Mouse (Mus musculus): ENCODE results near the gene Tmc6.

Tmc6 gene

GRCm38 (mm10) chr11:117783089-117783488 lies 1.1 kb upstream of the Tmc6 start:
- ATAC-seq (ENCODE audit: insufficient number of reproducible peaks, low FRiP score, low TSS enrichment): no peak

- ATAC-seq (ENCODE audit: insufficient number of reproducible peaks, low FRiP score, low TSS enrichment): no peak
These were observed 672 bp upstream of the Tmc6 start for GRCm38 (mm10) chr11:117782705-117783034.

- ATAC-seq (ENCODE audit: insufficient number of reproducible peaks, low FRiP score, low TSS enrichment): no peak
These were observed 688 bp downstream of the Tmc6 start for GRCm38 (mm10) chr11:117781199-117781821.

GRCm38 (mm10) chr11:117780582-117781111 lies 1.4 kb downstream of the Tmc6 start:
- no peak for ATAC-seq (ENCODE audit: insufficient number of reproducible peaks, low FRiP score, low TSS enrichment)

GRCm38 (mm10) chr11:117780199-117780515 lies 1.8 kb downstream of the Tmc6 start:
- ATAC-seq (ENCODE audit: insufficient number of reproducible peaks, low FRiP score, low TSS enrichment): no peak

GRCm38 (mm10) chr11:117779434-117780198 lies 2.4 kb downstream of the Tmc6 start:
- ATAC-seq (ENCODE audit: insufficient number of reproducible peaks, low FRiP score, low TSS enrichment): no peak

GRCm38 (mm10) chr11:117778851-117779433 lies 3.1 kb downstream of the Tmc6 start:
- ATAC-seq (ENCODE audit: insufficient number of reproducible peaks, low FRiP score, low TSS enrichment): no peak

- no peak for ATAC-seq (ENCODE audit: insufficient number of reproducible peaks, low FRiP score, low TSS enrichment)
These were observed 4.0 kb downstream of the Tmc6 start for GRCm38 (mm10) chr11:117778031-117778430.

- ATAC-seq (ENCODE audit: insufficient number of reproducible peaks, low FRiP score, low TSS enrichment): no peak
These were observed 4.9 kb downstream of the Tmc6 start for GRCm38 (mm10) chr11:117777111-117777510.

- ATAC-seq (ENCODE audit: insufficient number of reproducible peaks, low FRiP score, low TSS enrichment): no peak
These were observed 5.8 kb downstream of the Tmc6 start for GRCm38 (mm10) chr11:117776085-117776792.

- no peak for ATAC-seq (ENCODE audit: insufficient number of reproducible peaks, low FRiP score, low TSS enrichment)
These were observed 6.5 kb downstream of the Tmc6 start for GRCm38 (mm10) chr11:117775540-117775939.

- ATAC-seq (ENCODE audit: insufficient number of reproducible peaks, low FRiP score, low TSS enrichment): no peak
These were observed 7.1 kb downstream of the Tmc6 start for GRCm38 (mm10) chr11:117774925-117775324.

- no peak for ATAC-seq (ENCODE audit: insufficient number of reproducible peaks, low FRiP score, low TSS enrichment)
These were observed 9.6 kb downstream of the Tmc6 start for GRCm38 (mm10) chr11:117772352-117772751.

GRCm38 (mm10) chr11:117770407-117770806 lies 11.6 kb downstream of the Tmc6 start:
- no peak for ATAC-seq (ENCODE audit: insufficient number of reproducible peaks, low FRiP score, low TSS enrichment)

GRCm38 (mm10) chr11:117769683-117770047 lies 12.3 kb downstream of the Tmc6 start:
- ATAC-seq (ENCODE audit: insufficient number of reproducible peaks, low FRiP score, low TSS enrichment): no peak

- no peak for ATAC-seq (ENCODE audit: insufficient number of reproducible peaks, low FRiP score, low TSS enrichment)
These were observed 13.0 kb downstream of the Tmc6 start for GRCm38 (mm10) chr11:117768725-117769682.

GRCm38 (mm10) chr11:117766275-117766674 lies 15.7 kb downstream of the Tmc6 start:
- no peak for ATAC-seq (ENCODE audit: insufficient number of reproducible peaks, low FRiP score, low TSS enrichment)

GRCm38 (mm10) chr11:117765361-117765760 lies 16.6 kb downstream of the Tmc6 start:
- ATAC-seq (ENCODE audit: insufficient number of reproducible peaks, low FRiP score, low TSS enrichment): no peak

GRCm38 (mm10) chr11:117764319-117764718 lies 17.7 kb downstream of the Tmc6 start:
- no peak for ATAC-seq (ENCODE audit: insufficient number of reproducible peaks, low FRiP score, low TSS enrichment)

- ATAC-seq (ENCODE audit: insufficient number of reproducible peaks, low FRiP score, low TSS enrichment): no peak
These were observed 19.8 kb downstream of the Tmc6 start for GRCm38 (mm10) chr11:117762246-117762645.

Measured in cerebellum, adult (tissue).